Mouse (Mus musculus): Measurements from ENCODE around the gene Selenot.

DNA sequence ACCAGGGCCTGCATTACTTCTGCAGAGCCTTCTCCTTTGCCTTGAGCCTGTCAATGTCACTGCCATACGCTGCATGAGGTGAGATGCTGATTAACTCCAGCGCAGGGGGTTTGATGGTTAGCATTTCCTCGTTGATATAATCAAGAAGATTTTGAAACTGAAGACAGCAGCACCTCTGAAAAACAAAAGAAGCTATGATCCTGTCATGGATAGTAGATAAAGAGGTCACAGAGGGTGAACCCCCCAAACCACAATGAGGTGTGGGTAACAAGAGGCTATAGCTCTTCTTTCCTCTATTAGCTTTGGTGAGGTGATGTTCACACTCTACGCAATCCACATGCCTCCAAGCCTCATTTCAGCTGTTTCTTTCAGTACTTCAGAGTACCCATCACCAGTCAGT is 48.5 kb downstream of the Selenot start:
- no peak for TF ChIP-seq POLR2A (IDR thresholded peaks at IDR 0.05; ENCODE audit: insufficient read length, low read depth)
- no peak for TF ChIP-seq USF1 (IDR thresholded peaks at IDR 0.05; ENCODE audit: low read depth)
- TF ChIP-seq MAX (IDR thresholded peaks at IDR 0.05; ENCODE audit: low read depth): no peak
- TF ChIP-seq CEBPB (IDR thresholded peaks at IDR 0.05; ENCODE audit: insufficient read depth, poor library complexity, severe bottlenecking): no peak
- TF ChIP-seq MYOD1 (IDR thresholded peaks at IDR 0.05; ENCODE audit: control insufficient read depth in 1 of 3, insufficient read length in 2 of 3, low read depth in 2 of 3): no peak
